Mouse (Mus musculus): Measurements from ENCODE around the gene Enthd1.

Enthd1 gene

DNA sequence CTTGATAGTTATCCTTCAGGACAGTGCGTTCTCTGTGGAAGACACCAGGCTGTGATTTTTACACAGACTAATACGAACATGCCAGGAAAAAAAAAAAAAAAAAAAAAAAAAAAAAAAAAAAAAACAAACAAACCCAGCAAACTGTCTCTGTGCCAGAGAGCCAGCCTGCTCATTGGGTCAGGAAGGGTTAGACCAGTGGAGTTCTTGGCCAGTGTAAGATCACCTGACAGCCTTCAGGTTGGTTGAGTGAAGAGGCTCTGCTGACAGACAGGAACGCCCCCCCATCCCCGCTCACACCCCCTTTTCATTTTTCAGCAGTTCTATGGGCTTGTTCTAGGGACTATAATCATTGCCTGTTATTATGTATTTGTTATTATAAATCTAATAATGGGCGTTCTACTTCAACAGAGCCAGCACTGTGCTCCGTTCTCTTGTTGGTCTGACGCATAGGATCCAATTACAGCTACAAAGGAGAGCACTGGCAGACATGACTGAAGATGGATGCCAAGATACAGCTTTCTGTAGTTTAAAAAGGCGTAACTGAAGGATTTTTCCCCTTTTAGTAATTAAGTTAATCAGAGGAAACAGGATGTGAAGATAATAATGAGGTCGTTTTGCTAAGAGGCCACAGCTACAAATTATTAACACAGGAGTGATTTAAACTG, 81.8 kb downstream of the Enthd1 start:
- ChIA-PET CTCF (interaction anchor here in 1 of 4 experiments (1.3 kb wide), 1 partner anchor 8 kb away, joined by 3 read pairs; no protein-coding TSS in a partner anchor), POLR2A (interaction anchor here in 1 of 4 experiments (1.2 kb wide), 1 partner anchor 8 kb away, joined by 4 read pairs; no protein-coding TSS in a partner anchor)

DNA sequence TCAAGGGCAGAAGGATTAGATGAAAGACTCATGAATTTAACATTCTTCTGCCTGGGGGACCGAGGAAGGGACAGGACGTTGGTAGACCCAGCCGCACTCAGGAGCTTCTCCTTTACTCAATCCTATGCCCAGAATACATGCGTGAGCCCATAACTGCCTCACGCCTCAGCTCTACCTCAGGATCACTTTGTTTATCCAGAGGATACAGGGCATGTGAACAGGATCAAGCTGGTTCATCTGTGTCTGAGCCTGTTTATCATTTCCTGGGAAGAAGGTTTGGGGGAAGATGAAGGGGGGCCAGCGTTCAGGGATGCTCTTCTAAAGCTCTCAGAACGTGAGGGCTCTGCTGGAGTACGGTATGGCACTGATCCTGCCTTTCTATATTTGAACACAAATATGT, 82.6 kb downstream of the Enthd1 start:
- ChIA-PET POLR2A (interaction anchor here in 1 of 4 experiments (1.2 to 1.3 kb wide), 2 partner anchors 9 to 11 kb away, joined by 3 to 4 read pairs; no protein-coding TSS in a partner anchor), CTCF (interaction anchor here in 1 of 4 experiments (1.3 kb wide), 1 partner anchor 9 kb away, joined by 3 read pairs; no protein-coding TSS in a partner anchor)

- CTCF ChIA-PET: no interaction called here
- POLR2A ChIA-PET: no interaction called here
Observed at GRCm38 (mm10) chr15:80474429-80475002, 90.4 kb downstream of the Enthd1 start.

DNA sequence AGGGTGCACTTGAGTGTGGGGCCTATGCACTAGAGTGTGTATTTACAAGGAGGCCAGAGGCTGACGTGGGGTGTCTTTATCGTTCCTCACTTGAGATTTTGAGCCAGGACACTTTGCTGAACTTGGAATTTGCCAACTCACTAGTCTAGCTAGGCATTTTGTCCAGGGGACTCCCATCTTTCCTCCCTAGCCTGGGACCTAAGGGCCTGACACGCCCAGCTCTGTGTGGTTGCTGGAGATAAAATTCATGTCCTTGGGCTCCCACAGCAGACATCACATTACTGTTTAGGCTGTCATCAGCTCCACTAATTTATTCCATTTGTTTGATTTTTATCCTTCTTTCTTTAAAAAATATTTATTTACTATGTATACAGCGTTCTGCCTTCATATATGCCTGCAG, 97.1 kb downstream of the Enthd1 start:
- ChIA-PET CTCF (interaction anchor here in 1 of 4 experiments (0.6 kb wide), 1 partner anchor 227 kb away, joined by 6 read pairs; no protein-coding TSS in a partner anchor), POLR2A (interaction anchor here in 1 of 4 experiments (0.6 kb wide), 1 partner anchor 14 kb away, joined by 3 read pairs; no protein-coding TSS in a partner anchor)

- ChIA-PET POLR2A (interaction anchor here in 2 of 4 experiments (0.5 to 0.6 kb wide), 3 partner anchors 29 to 91 kb away, joined by 3 to 5 read pairs (median 3); no protein-coding TSS in a partner anchor), CTCF (interaction anchor here in 1 of 4 experiments (1.1 kb wide), 1 partner anchor 122 kb away, joined by 3 read pairs; no protein-coding TSS in a partner anchor)
Observed at GRCm38 (mm10) chr15:80462106-80462505, 102.8 kb downstream of the Enthd1 start.

- ChIA-PET POLR2A (interaction anchor here in 1 of 4 experiments (0.6 kb wide), 1 partner anchor 60 kb away, joined by 3 read pairs; no protein-coding TSS in a partner anchor), CTCF (interaction anchor here in 1 of 4 experiments (1.1 kb wide), 1 partner anchor 121 kb away, joined by 3 read pairs; no protein-coding TSS in a partner anchor)
Observed at GRCm38 (mm10) chr15:80461446-80461845, 103.5 kb downstream of the Enthd1 start.

DNA sequence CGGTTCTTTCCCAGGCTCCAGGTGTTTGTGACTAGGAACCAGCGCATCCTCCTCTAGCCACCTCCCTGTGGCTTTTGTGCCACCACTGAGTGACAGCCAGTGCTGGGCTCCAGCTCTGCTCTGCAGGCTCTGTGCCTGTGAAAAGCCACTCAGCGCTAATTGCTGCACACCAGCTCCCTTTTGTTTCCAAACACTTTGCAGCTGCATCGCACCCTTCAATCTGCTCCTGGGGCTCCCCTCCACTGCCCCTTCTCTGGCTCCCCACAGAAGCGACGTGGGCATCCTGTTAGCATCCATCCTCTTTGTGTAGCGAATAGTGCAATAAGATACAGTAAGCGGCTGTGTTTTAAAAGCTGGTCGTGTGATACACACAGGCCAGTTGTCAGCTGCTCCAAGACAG, 104.9 kb downstream of the Enthd1 start:
- ChIA-PET POLR2A (no interaction called here), CTCF (no interaction called here)

GRCm38 (mm10) chr15:80457984-80458383, 107.0 kb downstream of the Enthd1 start:
- CTCF ChIA-PET: interaction anchor here in 3 of 4 experiments (0.6 to 1.7 kb wide), 4 partner anchors 11 to 807 kb away, joined by 3 to 10 read pairs (median 4); no protein-coding TSS in a partner anchor
- POLR2A ChIA-PET: no interaction called here

DNA sequence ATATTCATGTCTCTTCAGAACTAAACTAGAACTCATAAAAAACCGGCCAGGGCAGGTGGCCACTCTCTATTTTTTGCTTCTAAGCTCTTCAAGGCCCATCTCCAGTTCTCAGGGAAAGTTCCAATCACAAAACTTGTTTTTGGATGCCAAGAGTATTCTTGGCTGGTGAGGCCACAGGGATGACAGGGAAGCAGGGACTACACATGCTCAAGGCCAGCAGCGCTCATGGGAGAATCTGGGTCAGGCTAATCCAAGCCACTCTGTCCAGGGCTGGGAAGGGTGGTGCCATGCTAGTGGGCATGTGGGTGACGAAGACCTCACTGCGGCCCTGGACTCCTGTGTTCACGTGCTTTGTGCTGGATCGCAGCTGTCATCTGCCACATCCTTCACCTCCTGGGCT, 110.5 kb downstream of the Enthd1 start:
- ChIA-PET POLR2A (no interaction called here), CTCF (interaction anchor here in 1 of 4 experiments (0.6 to 0.7 kb wide), 2 partner anchors 164 to 189 kb away, joined by 5 to 6 read pairs; no protein-coding TSS in a partner anchor)

- POLR2A ChIA-PET: no interaction called here
Observed at GRCm38 (mm10) chr15:80452425-80452824, 112.5 kb downstream of the Enthd1 start.

DNA sequence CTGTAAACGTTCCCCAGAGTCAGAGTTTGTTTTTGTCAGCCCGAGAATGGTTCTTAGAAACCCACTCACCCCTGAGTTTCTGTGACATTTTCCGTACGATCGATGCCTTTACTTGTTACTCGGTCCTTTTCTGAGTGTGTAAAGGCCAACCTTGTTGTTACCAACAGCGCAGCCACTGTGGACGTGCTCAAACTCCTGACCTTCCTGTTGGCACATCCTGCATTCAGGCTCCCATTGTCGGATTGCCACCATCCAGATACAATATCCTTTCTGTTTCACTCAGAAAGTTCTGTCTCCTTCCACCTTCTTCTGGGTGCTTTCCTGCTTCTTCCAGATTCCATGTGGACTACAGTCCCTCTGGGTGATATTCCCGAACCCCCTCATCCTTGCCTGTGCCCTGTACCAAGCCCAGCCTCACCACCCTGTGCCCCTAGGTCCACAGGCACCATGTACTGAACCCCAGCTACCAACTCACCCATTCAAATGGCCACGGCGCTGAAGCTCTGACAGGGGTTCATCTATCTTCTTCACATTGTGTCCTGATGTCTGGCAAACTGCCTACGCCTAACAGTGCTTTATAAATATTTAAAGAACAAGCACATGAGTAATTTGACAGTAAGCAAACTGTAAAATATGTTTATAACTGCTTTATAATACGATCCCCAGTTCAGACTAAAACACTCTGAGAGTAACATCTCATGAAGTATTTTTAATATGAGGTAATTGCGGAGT, 118.8 kb downstream of the Enthd1 start:
- CTCF ChIA-PET: interaction anchor here in 1 of 4 experiments (1.5 kb wide), 1 partner anchor 11 kb away, joined by 3 read pairs; no protein-coding TSS in a partner anchor
- POLR2A ChIA-PET: no interaction called here

More at GRCm38 (mm10) chr15:80452425-80452824, 112.5 kb downstream of the Enthd1 start:
- CTCF ChIA-PET: no interaction called here

GRCm38 (mm10) chr15:80440195-80440594, 124.8 kb downstream of the Enthd1 start:
- POLR2A ChIA-PET: no interaction called here

GRCm38 (mm10) chr15:80438423-80438822, 126.5 kb downstream of the Enthd1 start:
- POLR2A ChIA-PET: interaction anchor here in 1 of 4 experiments (0.6 to 0.7 kb wide), 2 partner anchors 247 to 444 kb away, joined by 3 read pairs; no protein-coding TSS in a partner anchor
- CTCF ChIA-PET: no interaction called here

More at GRCm38 (mm10) chr15:80440195-80440594, 124.8 kb downstream of the Enthd1 start:
- CTCF ChIA-PET: interaction anchor here in 2 of 4 experiments (0.7 kb wide), 2 partner anchors 88 to 633 kb away, joined by 3 read pairs; no protein-coding TSS in a partner anchor

GRCm38 (mm10) chr15:80437996-80438395, 127.0 kb downstream of the Enthd1 start:
- ChIA-PET POLR2A (interaction anchor here in 1 of 4 experiments (0.6 to 0.7 kb wide), 2 partner anchors 247 to 443 kb away, joined by 3 read pairs; no protein-coding TSS in a partner anchor), CTCF (interaction anchor here in 2 of 4 experiments (0.5 to 0.8 kb wide), 2 partner anchors 25 to 98 kb away, joined by 4 to 5 read pairs; no protein-coding TSS in a partner anchor)

DNA sequence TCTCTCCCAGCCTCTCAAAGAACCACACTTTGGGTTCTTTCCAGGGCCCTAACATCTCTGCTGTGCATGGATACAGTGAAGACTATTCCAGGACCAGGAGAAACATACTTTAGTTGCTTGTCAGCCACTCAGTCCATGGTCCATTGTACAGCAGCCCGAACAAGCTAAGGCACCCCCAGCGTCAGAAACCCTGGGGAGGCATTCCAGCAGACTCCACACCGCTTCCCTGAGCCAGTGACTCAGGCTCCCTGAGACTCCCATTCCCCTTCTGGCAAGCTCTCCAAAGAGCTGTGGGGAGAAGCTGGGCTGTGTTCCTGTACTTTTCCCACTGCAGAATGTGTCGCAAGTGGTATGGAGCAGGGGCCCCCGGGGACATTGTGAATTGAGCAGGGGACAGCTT, 128.0 kb downstream of the Enthd1 start:
- POLR2A ChIA-PET: no interaction called here
- CTCF ChIA-PET: interaction anchor here in 1 of 4 experiments (0.5 kb wide), 1 partner anchor 781 kb away, joined by 4 read pairs; no protein-coding TSS in a partner anchor

GRCm38 (mm10) chr15:80430324-80430723, 134.6 kb downstream of the Enthd1 start:
- ChIA-PET POLR2A (no interaction called here), CTCF (no interaction called here)

GRCm38 (mm10) chr15:80418146-80418545, 146.8 kb downstream of the Enthd1 start:
- POLR2A ChIA-PET: no interaction called here
- CTCF ChIA-PET: interaction anchor here in 1 of 4 experiments (0.9 to 1.0 kb wide), 2 partner anchors 216 to 276 kb away, joined by 3 read pairs; no protein-coding TSS in a partner anchor

GRCm38 (mm10) chr15:80417066-80417465, 147.9 kb downstream of the Enthd1 start:
- CTCF ChIA-PET: no interaction called here

GRCm38 (mm10) chr15:80415132-80415531, 149.8 kb downstream of the Enthd1 start:
- ChIA-PET CTCF (no interaction called here), POLR2A (interaction anchor here in 1 of 4 experiments (0.6 kb wide), 1 partner anchor 20 kb away, joined by 3 read pairs; no protein-coding TSS in a partner anchor)

More at GRCm38 (mm10) chr15:80417066-80417465, 147.9 kb downstream of the Enthd1 start:
- POLR2A ChIA-PET: interaction anchor here in 1 of 4 experiments (1.0 kb wide), 1 partner anchor 8 kb away, joined by 3 read pairs; no protein-coding TSS in a partner anchor

All from embryonic stem cell, embryonic (primary cell).